Mouse (Mus musculus): Measurements from ENCODE around the gene Atp5k. TPM values are rescaled to one million over a fixed set of nuclear protein-coding genes. Genes with fewer than 3 reads are reported as not detected.

The Atp5k gene
- polyA plus RNA-seq, 1 experiment from 2014 or later: 397 TPM

GRCm38 (mm10) chr5:108405460-108405859 lies 28.8 kb downstream of the Atp5k start:
- no peak overlapping the region for H3K4me3 ChIP-seq (ENCODE audit: low read depth, low read length)
- no peak overlapping the region for H3K9ac ChIP-seq (ENCODE audit: low read length)
- H3K9me3 ChIP-seq (ENCODE audit: control insufficient read depth, low read length): no peaks in the 10 kb centered on the region
- no peak for DNase-seq (ENCODE audit: low spot score)
- no peak for ATAC-seq (replicated peaks; ENCODE audit: low FRiP score)
- H3K4me2 ChIP-seq (ENCODE audit: low read depth, low read length, severe bottlenecking): no peak overlapping the region
- no peak overlapping the region for H3K27ac ChIP-seq (ENCODE audit: low read depth, low read length)
- 90% methylated on average over 1 of the region's 1 CpGs for WGBS
- H3K36me3 ChIP-seq (ENCODE audit: control insufficient read depth, insufficient read depth, low read length): no peaks in the 10 kb centered on the region
- H3K27me3 ChIP-seq (ENCODE audit: control insufficient read depth, insufficient read depth, low read length): no peaks in the 10 kb centered on the region
- H3K4me1 ChIP-seq (replicated peaks; ENCODE audit: control insufficient read depth, insufficient read depth, low read length): no peaks in the 10 kb centered on the region

GRCm38 (mm10) chr5:108403453-108403852 lies 30.8 kb downstream of the Atp5k start:
- no peaks in the 10 kb centered on the region for H3K4me1 ChIP-seq (replicated peaks; ENCODE audit: control insufficient read depth, insufficient read depth, low read length)
- ATAC-seq (replicated peaks; ENCODE audit: low FRiP score) (no peak), DNase-seq (ENCODE audit: low spot score) (no peak)
- H3K4me3 ChIP-seq (ENCODE audit: low read depth, low read length): no peak overlapping the region
- H3K9ac ChIP-seq (ENCODE audit: low read length): no peak overlapping the region
- no peak overlapping the region for H3K27ac ChIP-seq (ENCODE audit: low read depth, low read length)
- H3K9me3 ChIP-seq (ENCODE audit: control insufficient read depth, low read length): no peaks in the 10 kb centered on the region
- no peak overlapping the region for H3K4me2 ChIP-seq (ENCODE audit: low read depth, low read length, severe bottlenecking)
- no peaks in the 10 kb centered on the region for H3K27me3 ChIP-seq (ENCODE audit: control insufficient read depth, insufficient read depth, low read length)
- WGBS: 82% methylated on average over 4 of the region's 4 CpGs
- no peaks in the 10 kb centered on the region for H3K36me3 ChIP-seq (ENCODE audit: control insufficient read depth, insufficient read depth, low read length)

GRCm38 (mm10) chr5:108389744-108390143 lies 44.5 kb downstream of the Atp5k start:
- Histone ChIP-seq H3K4me2 (ENCODE audit: low read depth, low read length, severe bottlenecking) (no peak overlapping the region), H3K36me3 (ENCODE audit: control insufficient read depth, insufficient read depth, low read length) (no peaks in the 10 kb centered on the region), H3K27ac (ENCODE audit: low read depth, low read length) (no peak overlapping the region), H3K9me3 (ENCODE audit: control insufficient read depth, low read length) (no peaks in the 10 kb centered on the region), H3K27me3 (ENCODE audit: control insufficient read depth, insufficient read depth, low read length) (no peaks in the 10 kb centered on the region), H3K9ac (ENCODE audit: low read length) (no peak overlapping the region), H3K4me1 (replicated peaks; ENCODE audit: control insufficient read depth, insufficient read depth, low read length) (no peaks in the 10 kb centered on the region), H3K4me3 (ENCODE audit: low read depth, low read length) (no peak overlapping the region)
- ATAC-seq (replicated peaks; ENCODE audit: low FRiP score) (no peak), DNase-seq (ENCODE audit: low spot score) (no peak)
- WGBS: 68% methylated on average over 3 of the region's 3 CpGs

GRCm38 (mm10) chr5:108388201-108388600 lies 46.0 kb downstream of the Atp5k start, which contains the start of gene Pde6b:
Pde6b (plus strand) TSS chr5:108388391.
- no peak for ATAC-seq (replicated peaks; ENCODE audit: low FRiP score)
- no peak within 1 kb of the TSS for H3K27ac ChIP-seq (ENCODE audit: low read depth, low read length)
- no peaks in the 10 kb centered on the region for H3K27me3 ChIP-seq (ENCODE audit: control insufficient read depth, insufficient read depth, low read length)
- H3K36me3 ChIP-seq (ENCODE audit: control insufficient read depth, insufficient read depth, low read length): no peaks in the 10 kb centered on the region
- no peak within 1 kb of the TSS for H3K4me3 ChIP-seq (ENCODE audit: low read depth, low read length)
- no peak for DNase-seq (ENCODE audit: low spot score)
- no peaks in the 10 kb centered on the region for H3K9me3 ChIP-seq (ENCODE audit: control insufficient read depth, low read length)
- no peak within 1 kb of the TSS for H3K4me2 ChIP-seq (ENCODE audit: low read depth, low read length, severe bottlenecking)
- 77% methylated on average over 7 of the region's 7 CpGs for whole genome bisulfite sequencing
- H3K4me1 ChIP-seq (replicated peaks; ENCODE audit: control insufficient read depth, insufficient read depth, low read length): no peaks in the 10 kb centered on the region
- no peak within 1 kb of the TSS for H3K9ac ChIP-seq (ENCODE audit: low read length)

GRCm38 (mm10) chr5:108386449-108386848 lies 47.8 kb downstream of the Atp5k start:
- no peak for ATAC-seq (replicated peaks; ENCODE audit: low FRiP score)
- H3K4me2 ChIP-seq (ENCODE audit: low read depth, low read length, severe bottlenecking): no peak overlapping the region
- no peak overlapping the region for H3K27ac ChIP-seq (ENCODE audit: low read depth, low read length)
- DNase-seq (ENCODE audit: low spot score): no peak
- H3K27me3 ChIP-seq (ENCODE audit: control insufficient read depth, insufficient read depth, low read length): no peaks in the 10 kb centered on the region
- no peaks in the 10 kb centered on the region for H3K9me3 ChIP-seq (ENCODE audit: control insufficient read depth, low read length)
- no peak overlapping the region for H3K9ac ChIP-seq (ENCODE audit: low read length)
- H3K4me1 ChIP-seq (replicated peaks; ENCODE audit: control insufficient read depth, insufficient read depth, low read length): no peaks in the 10 kb centered on the region
- no peak overlapping the region for H3K4me3 ChIP-seq (ENCODE audit: low read depth, low read length)
- no peaks in the 10 kb centered on the region for H3K36me3 ChIP-seq (ENCODE audit: control insufficient read depth, insufficient read depth, low read length)
- WGBS: 77% methylated on average over 4 of the region's 4 CpGs

GRCm38 (mm10) chr5:108385632-108386031 lies 48.6 kb downstream of the Atp5k start:
- ATAC-seq (replicated peaks; ENCODE audit: low FRiP score) (no peak), DNase-seq (ENCODE audit: low spot score) (no peak)
- Histone ChIP-seq H3K36me3 (ENCODE audit: control insufficient read depth, insufficient read depth, low read length) (no peaks in the 10 kb centered on the region), H3K4me3 (ENCODE audit: low read depth, low read length) (no peak overlapping the region), H3K9ac (ENCODE audit: low read length) (no peak overlapping the region), H3K4me2 (ENCODE audit: low read depth, low read length, severe bottlenecking) (no peak overlapping the region), H3K4me1 (replicated peaks; ENCODE audit: control insufficient read depth, insufficient read depth, low read length) (no peaks in the 10 kb centered on the region), H3K9me3 (ENCODE audit: control insufficient read depth, low read length) (no peaks in the 10 kb centered on the region), H3K27me3 (ENCODE audit: control insufficient read depth, insufficient read depth, low read length) (no peaks in the 10 kb centered on the region), H3K27ac (ENCODE audit: low read depth, low read length) (no peak overlapping the region)
- WGBS: 88% methylated on average over 2 of the region's 2 CpGs

Other genes with a start within 250 kb of the Atp5k start
- gene Dr1, start 165.6 kb downstream of the Atp5k start, polyA plus RNA-seq (2014; fragmentation: Nextera tagmentation; extraction: Ambion mirVana): 55.3 and 60.2 TPM in 2 replicates
- 3.7 and 4.3 TPM in 2 replicates for gene Pigg, start 121.8 kb downstream of the Atp5k start, polyA plus RNA-seq (2014; fragmentation: Nextera tagmentation; extraction: Ambion mirVana)
- 0.13 TPM in 1 of 2 replicates, not detected in the other for gene Gm42517, start 66.5 kb downstream of the Atp5k start, polyA plus RNA-seq (2014; fragmentation: Nextera tagmentation; extraction: Ambion mirVana)
- gene Pde6b, start 46.1 kb downstream of the Atp5k start, polyA plus RNA-seq (2014; fragmentation: Nextera tagmentation; extraction: Ambion mirVana): 0.23 and 0.40 TPM in 2 replicates
- gene Mfsd7a, start 14.4 kb upstream of the Atp5k start, polyA plus RNA-seq (2014; fragmentation: Nextera tagmentation; extraction: Ambion mirVana): 0.13 and 0.16 TPM in 2 replicates
- 30.4 and 32.9 TPM in 2 replicates for gene Pcgf3, start 26.8 kb upstream of the Atp5k start, polyA plus RNA-seq (2014; fragmentation: Nextera tagmentation; extraction: Ambion mirVana)
- gene Cplx1, start 115.6 kb upstream of the Atp5k start, polyA plus RNA-seq (2014; fragmentation: Nextera tagmentation; extraction: Ambion mirVana): 5.3 and 5.7 TPM in 2 replicates
- 51.2 and 57.1 TPM in 2 replicates for gene Gak, start 195.3 kb upstream of the Atp5k start, polyA plus RNA-seq (2014; fragmentation: Nextera tagmentation; extraction: Ambion mirVana)
- gene Tmem175, start 195.3 kb upstream of the Atp5k start, polyA plus RNA-seq (2014; fragmentation: Nextera tagmentation; extraction: Ambion mirVana): 19.4 and 22.2 TPM in 2 replicates
- gene Idua, start 225.9 kb upstream of the Atp5k start, polyA plus RNA-seq (2014; fragmentation: Nextera tagmentation; extraction: Ambion mirVana): 11.5 and 11.6 TPM in 2 replicates
- 13.6 and 13.9 TPM in 2 replicates for gene Dgkq, start 235.2 kb upstream of the Atp5k start, polyA plus RNA-seq (2014; fragmentation: Nextera tagmentation; extraction: Ambion mirVana)
- gene Slc26a1, start 241.1 kb upstream of the Atp5k start, polyA plus RNA-seq (2014; fragmentation: Nextera tagmentation; extraction: Ambion mirVana): 1.1 and 1.5 TPM in 2 replicates

All from forebrain, embryonic 11.5 days (tissue).